Mouse (Mus musculus) inflammation-experienced regulatory T-cells, adult 16 weeks (primary cell): ENCODE data around the gene Gm10061. TPM values are rescaled to one million over a fixed set of nuclear protein-coding genes. Genes with fewer than 3 reads are reported as not detected.

Experiments
- polyA plus RNA-seq: library from polyadenylated mRNA; unstranded; fragments of 100-300 nt; shearing (Covaris generic); gene quantifications from one replicate; pipeline ENCODE4 v1.2.1, GENCODE M21; 2017

Gm10061 gene
- not detected for polyA plus RNA-seq

DNA sequence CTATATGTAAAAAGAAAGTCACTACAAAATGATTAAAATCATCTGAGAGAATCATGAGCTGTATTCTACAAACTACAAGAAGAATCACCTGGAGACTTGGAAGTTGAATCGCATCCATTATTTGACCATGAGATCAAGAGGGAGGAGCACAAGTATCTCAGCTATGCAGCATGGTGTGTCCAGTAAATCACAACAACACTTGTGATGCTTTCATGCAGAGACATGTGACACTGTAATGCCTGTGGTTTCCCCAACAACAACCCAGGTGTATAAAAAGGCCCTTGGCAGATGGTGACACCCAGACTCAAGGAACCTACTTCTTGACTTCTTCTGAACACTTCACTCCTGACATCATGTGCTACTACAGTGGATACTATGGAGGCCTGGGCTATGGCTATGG lies at the start of gene Gm10061:
Gene Gm10061, plus strand, starts transcription at position 301 of the 400 bp plus-strand sequence.

DNA sequence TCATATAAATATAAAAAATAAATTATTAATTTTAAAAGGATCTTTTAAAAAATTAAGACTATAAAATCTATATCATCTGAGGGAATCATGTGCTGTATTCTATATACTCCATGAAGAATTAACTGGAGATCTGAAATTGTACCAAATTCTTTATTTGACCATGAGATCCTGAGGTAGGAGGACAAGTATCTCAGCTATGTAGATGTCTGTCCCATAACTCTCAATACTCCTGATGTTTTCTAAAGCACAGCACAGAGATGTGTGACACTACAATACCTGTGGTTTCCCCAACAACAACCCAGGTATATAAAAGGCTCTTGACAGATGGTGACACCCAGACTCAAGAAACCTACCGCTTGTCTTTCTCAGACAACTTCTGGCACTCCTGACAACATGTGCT lies 10.3 kb upstream of the Gm10061 start, which contains the start of gene Gm6358:
Gene Gm6358, plus strand, starts transcription at position 301 of the 400 bp plus-strand sequence.

DNA sequence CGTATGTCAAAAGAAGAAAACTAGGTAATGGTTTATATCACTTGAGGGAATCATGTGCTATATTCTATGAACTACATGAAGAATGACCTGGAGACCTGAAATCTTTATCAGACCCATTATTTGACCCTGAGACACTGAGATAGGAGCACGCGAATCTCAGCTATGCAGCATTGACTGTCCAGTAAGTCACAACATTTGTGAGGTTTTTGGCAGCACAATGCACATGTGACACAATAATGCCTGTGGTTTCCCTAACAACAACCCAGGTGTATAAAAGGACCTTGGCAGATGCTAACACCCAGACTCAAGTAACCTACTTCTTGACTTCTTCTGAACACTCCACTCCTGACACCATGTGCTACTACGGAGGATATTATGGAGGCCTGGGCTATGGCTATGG lies 6.8 kb downstream of the Gm10061 start, which contains the start of gene Gm9789:
Gene Gm9789, plus strand, starts transcription at position 301 of the 400 bp plus-strand sequence.

DNA sequence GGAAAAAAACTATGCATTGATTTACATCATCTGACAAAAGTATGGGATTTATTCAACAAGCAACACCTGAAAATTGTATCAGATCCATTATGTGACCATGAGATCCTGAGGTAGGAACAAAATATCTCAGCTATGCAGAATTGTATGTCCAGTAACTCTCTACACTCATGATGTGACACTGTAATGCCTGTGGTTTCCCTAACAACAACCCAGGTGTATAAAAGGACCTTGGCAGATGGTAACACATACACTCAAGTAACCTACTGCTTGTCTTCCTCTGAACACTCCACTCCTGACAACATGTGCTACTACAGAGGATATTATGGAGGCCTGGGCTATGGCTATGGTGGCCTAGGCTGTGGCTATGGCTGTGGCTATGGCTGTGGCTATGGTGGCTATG lies 18.3 kb downstream of the Gm10061 start, which contains the start of gene Gm7735:
Gene Gm7735, plus strand, starts transcription at position 301 of the 400 bp plus-strand sequence.

DNA sequence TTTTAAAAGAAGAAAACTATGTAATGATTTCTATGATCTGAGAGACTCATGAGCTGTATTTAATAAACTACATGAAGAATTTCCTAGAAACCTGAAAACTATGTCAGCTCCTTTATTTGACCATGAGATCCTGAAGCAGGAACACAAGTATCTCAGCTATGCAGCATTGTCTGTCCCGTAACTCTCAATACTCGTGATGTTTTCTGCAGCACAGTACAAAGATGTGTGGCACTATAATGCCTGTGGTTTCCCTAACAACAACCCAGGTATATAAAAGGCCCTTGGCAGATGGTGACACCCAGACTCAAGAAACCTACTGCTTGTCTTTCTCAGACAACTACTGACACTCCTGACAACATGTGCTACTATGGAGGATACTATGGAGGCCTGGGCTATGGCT lies 23.5 kb downstream of the Gm10061 start, which contains the start of gene 1110057P08Rik:
Gene 1110057P08Rik, plus strand, starts transcription at position 301 of the 400 bp plus-strand sequence.

Other genes starting within 250 kb of the Gm10061 start
- not detected for gene Krtap19-9b, start 218.8 kb upstream of the Gm10061 start, polyA plus RNA-seq
- gene Krtap16-3, start 188.2 kb upstream of the Gm10061 start, polyA plus RNA-seq: not detected
- gene Krtap22-2, start 140.3 kb upstream of the Gm10061 start, polyA plus RNA-seq: not detected
- gene Gm10229, start 135.8 kb upstream of the Gm10061 start, polyA plus RNA-seq: not detected
- gene Krtap6-1, start 119.4 kb upstream of the Gm10061 start, polyA plus RNA-seq: not detected
- not detected for gene Gm10228, start 109.6 kb upstream of the Gm10061 start, polyA plus RNA-seq
- gene Krtap6-5, start 103.2 kb upstream of the Gm10061 start, polyA plus RNA-seq: not detected
- gene 1110025L11Rik, start 87.1 kb upstream of the Gm10061 start, polyA plus RNA-seq: not detected
- gene Krtap6-3, start 67.1 kb upstream of the Gm10061 start, polyA plus RNA-seq: not detected
- gene Gm6358, start 10.2 kb upstream of the Gm10061 start, polyA plus RNA-seq: not detected
- gene Gm9789, start 6.9 kb downstream of the Gm10061 start, polyA plus RNA-seq: not detected
- not detected for gene Gm7735, start 18.4 kb downstream of the Gm10061 start, polyA plus RNA-seq
- not detected for gene 1110057P08Rik, start 23.6 kb downstream of the Gm10061 start, polyA plus RNA-seq
- not detected for gene Krtap20-2, start 54.8 kb downstream of the Gm10061 start, polyA plus RNA-seq